Mouse (Mus musculus) small intestine, adult 2 months (tissue): ENCODE measurements around the gene Dcun1d1.

Source experiments
- CTCF ChIP-seq: fragments of 200-500 bp; IDR thresholded peaks from 2 replicates; pipeline ENCODE4 v1.5.1; 2012; ENCODE audit warnings: low read depth, mild to moderate bottlenecking, control low read depth, inconsistent platforms, low read length, moderate library complexity, mixed read lengths; ENCODE audit not compliant: insufficient replicate concordance, insufficient read length; ENCODE audit errors: extremely low read depth
- POLR2A ChIP-seq: fragments of 200-500 bp; IDR thresholded peaks from 2 replicates; pipeline ENCODE4 v1.6.1; 2012; ENCODE audit warnings: low read depth, mild to moderate bottlenecking, control low read depth, inconsistent platforms, low read length, moderate library complexity

GRCm38 (mm10) chr3:35849326-35849725, 87.9 kb downstream of the Dcun1d1 start:
- TF ChIP-seq POLR2A (no peak), CTCF (no peak)
